Mouse (Mus musculus) CH12.LX (cell line): ENCODE data around the gene Qk. TPM values are rescaled to one million over a fixed set of nuclear protein-coding genes. Genes with fewer than 3 reads are reported as not detected.

Experiments
- DNase-seq: peaks from one replicate; pipeline ENCODE4 v3.0.0-alpha.2; 2013; ENCODE audit errors: extremely low read depth
- H3K27ac ChIP-seq: 2 replicates; pipeline ENCODE4 v1.5.1; 2012; ENCODE audit warnings: low read depth, mild to moderate bottlenecking, control low read depth, moderate library complexity; ENCODE audit not compliant: insufficient read depth
- H3K27me3 ChIP-seq: replicated peaks from 2 replicates; pipeline ENCODE3; 2012; ENCODE audit warnings: inconsistent platforms
- H3K36me3 ChIP-seq, 2 experiments: replicated peaks in 1 of 2; 2 replicates each; pipeline versions ENCODE3 to v1.6.1; 2012; ENCODE audit warnings: inconsistent platforms in 1 of 2, low read length in 1 of 2, mild to moderate bottlenecking in 1 of 2, mixed read lengths in 1 of 2, moderate library complexity in 1 of 2; ENCODE audit not compliant: control insufficient read depth in 1 of 2, insufficient read depth in 1 of 2
- H3K4me1 ChIP-seq, 2 experiments: 2 replicates each; pipeline ENCODE4 v1.6.1; 2012; ENCODE audit warnings: inconsistent platforms in 1 of 2, moderate library complexity in 1 of 2; ENCODE audit not compliant: insufficient read depth in 2 of 2, control insufficient read depth in 1 of 2
- H3K4me2 ChIP-seq: 2 replicates; pipeline ENCODE4 v1.6.1; 2012; ENCODE audit warnings: low read depth, mild to moderate bottlenecking, control low read depth; ENCODE audit not compliant: poor library complexity, insufficient read depth, severe bottlenecking
- H3K4me3 ChIP-seq, 3 experiments: fragments of 150-350 bp in 1 of 3; sonication (generic) in 1 of 3; replicated peaks in 1 of 3; 2 replicates each; pipeline versions ENCODE3 to v1.5.1; 2011 to 2012; ENCODE audit warnings: low read depth in 2 of 3, low read length in 2 of 3, mild to moderate bottlenecking in 2 of 3, moderate library complexity in 2 of 3, control low read depth in 1 of 3, improper control_type of control experiment in 1 of 3, inconsistent platforms in 1 of 3, mixed read lengths in 1 of 3; ENCODE audit not compliant: poor library complexity in 1 of 3
- H3K79me2 ChIP-seq: replicated peaks from 2 replicates; pipeline ENCODE4 v1.6.1; 2012; ENCODE audit warnings: mild to moderate bottlenecking, moderate library complexity; ENCODE audit not compliant: control insufficient read depth, poor library complexity, insufficient read depth, severe bottlenecking; ENCODE audit errors: extremely low read depth
- H3K9ac ChIP-seq: 2 replicates; pipeline ENCODE4 v1.6.1; 2012; ENCODE audit warnings: low read depth, mild to moderate bottlenecking, control low read depth, moderate library complexity; ENCODE audit not compliant: insufficient read depth
- H3K9me3 ChIP-seq: replicated peaks from 2 replicates; pipeline ENCODE3; 2012; ENCODE audit warnings: low read length, inconsistent platforms, mixed read lengths
- BHLHE40 ChIP-seq: IDR thresholded peaks from 2 replicates; pipeline ENCODE4 v1.6.1; 2011; ENCODE audit warnings: mild to moderate bottlenecking, low read depth, low read length, improper control_type of control experiment
- CHD1 ChIP-seq: IDR thresholded peaks from 2 replicates; pipeline ENCODE4 v1.6.1; 2012; ENCODE audit warnings: low read depth, low read length, improper control_type of control experiment, inconsistent platforms
- CHD2 ChIP-seq: IDR thresholded peaks from 2 replicates; pipeline ENCODE4 v1.6.1; 2011; ENCODE audit warnings: low read length, improper control_type of control experiment
- CTCF ChIP-seq, 2 experiments: IDR thresholded peaks in 1 of 2; conservative IDR thresholded peaks in 1 of 2; 2 replicates each; pipeline ENCODE4 v1.5.1; 2011 to 2012; ENCODE audit warnings: low read depth in 2 of 2, low read length in 2 of 2, improper control_type of control experiment in 1 of 2, inconsistent platforms in 1 of 2, mild to moderate bottlenecking in 1 of 2, moderate library complexity in 1 of 2
- E2F4 ChIP-seq: IDR thresholded peaks from 2 replicates; pipeline ENCODE4 v1.6.1; 2011; ENCODE audit warnings: low read depth, low read length, improper control_type of control experiment; ENCODE audit not compliant: insufficient replicate concordance
- ELF1 ChIP-seq: IDR thresholded peaks from 2 replicates; pipeline ENCODE4 v1.6.1; 2014; ENCODE audit warnings: low read depth, mild to moderate bottlenecking, inconsistent platforms, low read length, improper control_type of control experiment
- EP300 ChIP-seq: IDR thresholded peaks from 2 replicates; pipeline ENCODE4 v1.6.1; 2011; ENCODE audit warnings: low read length, improper control_type of control experiment
- ETS1 ChIP-seq: conservative IDR thresholded peaks from 2 replicates; pipeline ENCODE4 v1.6.1; 2012; ENCODE audit warnings: low read depth, mild to moderate bottlenecking, inconsistent platforms, low read length, improper control_type of control experiment, moderate library complexity
- HCFC1 ChIP-seq: IDR thresholded peaks from 2 replicates; pipeline ENCODE4 v1.6.1; 2012; ENCODE audit warnings: low read depth, mild to moderate bottlenecking, inconsistent platforms, low read length, improper control_type of control experiment
- KAT2A ChIP-seq: IDR thresholded peaks from 2 replicates; pipeline ENCODE4 v1.6.1; 2012; ENCODE audit warnings: low read length, improper control_type of control experiment, inconsistent platforms; ENCODE audit not compliant: insufficient replicate concordance
- MAFK ChIP-seq: IDR thresholded peaks from 2 replicates; pipeline ENCODE4 v1.6.1; 2011; ENCODE audit warnings: low read length, improper control_type of control experiment; ENCODE audit not compliant: insufficient replicate concordance
- MAX ChIP-seq: IDR thresholded peaks from 2 replicates; pipeline ENCODE4 v1.6.1; 2011; ENCODE audit warnings: low read length, improper control_type of control experiment
- MAZ ChIP-seq: IDR thresholded peaks from 2 replicates; pipeline ENCODE4 v1.6.1; 2012; ENCODE audit warnings: low read depth, mild to moderate bottlenecking, inconsistent platforms, low read length, improper control_type of control experiment, moderate library complexity
- MEF2A ChIP-seq: IDR thresholded peaks from 2 replicates; pipeline ENCODE4 v1.6.1; 2014; ENCODE audit warnings: low read depth, mild to moderate bottlenecking, inconsistent platforms, low read length, improper control_type of control experiment, borderline replicate concordance
- MXI1 ChIP-seq: IDR thresholded peaks from 2 replicates; pipeline ENCODE4 v1.6.1; 2011; ENCODE audit warnings: mild to moderate bottlenecking, low read depth, low read length, improper control_type of control experiment
- PAX5 ChIP-seq: IDR thresholded peaks from 2 replicates; pipeline ENCODE4 v1.6.1; 2012; ENCODE audit warnings: low read length, inconsistent platforms, mixed read lengths
- POLR2A ChIP-seq: IDR thresholded peaks from 2 replicates; pipeline ENCODE4 v1.6.1; 2011; ENCODE audit warnings: low read depth, mild to moderate bottlenecking, improper control_type of control experiment, low read length
- RAD21 ChIP-seq: IDR thresholded peaks from 2 replicates; pipeline ENCODE4 v1.6.1; 2011; ENCODE audit warnings: low read depth, mild to moderate bottlenecking, low read length, improper control_type of control experiment, moderate library complexity
- SIN3A ChIP-seq: IDR thresholded peaks from 2 replicates; pipeline ENCODE4 v1.6.1; 2012; ENCODE audit warnings: low read length, improper control_type of control experiment, inconsistent platforms
- SMC3 ChIP-seq: IDR thresholded peaks from 2 replicates; pipeline ENCODE4 v1.6.1; 2011; ENCODE audit warnings: low read depth, low read length, improper control_type of control experiment
- TCF12 ChIP-seq: IDR thresholded peaks from 2 replicates; pipeline ENCODE4 v1.6.1; 2014; ENCODE audit warnings: low read depth, mild to moderate bottlenecking, inconsistent platforms, low read length, improper control_type of control experiment
- UBTF ChIP-seq: IDR thresholded peaks from 2 replicates; pipeline ENCODE4 v1.6.1; 2012; ENCODE audit warnings: low read depth, mild to moderate bottlenecking, inconsistent platforms, low read length, improper control_type of control experiment, moderate library complexity
- USF1 ChIP-seq: IDR thresholded peaks from 2 replicates; pipeline ENCODE4 v1.6.1; 2014; ENCODE audit warnings: low read depth, mild to moderate bottlenecking, inconsistent platforms, low read length, improper control_type of control experiment
- ZC3H11A ChIP-seq: IDR thresholded peaks from 2 replicates; pipeline ENCODE4 v1.6.1; 2012; ENCODE audit warnings: low read depth, mild to moderate bottlenecking, inconsistent platforms, low read length, improper control_type of control experiment
- ZKSCAN1 ChIP-seq: IDR thresholded peaks from 2 replicates; pipeline ENCODE4 v1.6.1; 2012; ENCODE audit warnings: low read depth, inconsistent platforms, low read length, improper control_type of control experiment, borderline replicate concordance
- ZMIZ1 ChIP-seq: IDR thresholded peaks from 2 replicates; pipeline ENCODE4 v1.6.1; 2012; ENCODE audit warnings: low read depth, mild to moderate bottlenecking, inconsistent platforms, low read length, improper control_type of control experiment
- ZNF384 ChIP-seq: IDR thresholded peaks from 2 replicates; pipeline ENCODE4 v1.6.1; 2012; ENCODE audit warnings: low read depth, low read length, improper control_type of control experiment, inconsistent platforms
- dilution Hi-C: fragments of 300-500 bp; cut with MboI; formaldehyde crosslinking; loops from 2 replicates; pipeline ENCODE4 v1.14.3; 2020; ENCODE audit warnings: low sequenced_read_pairs; ENCODE audit not compliant: extremely low pct_unique_long_range_greater_than_20kb, extremely low pct_ligation_motif_present
- in situ Hi-C: fragments of 300-500 bp; cut with MboI; formaldehyde crosslinking; loops from 3 replicates; pipeline ENCODE4 v1.14.3; 2019; ENCODE audit warnings: low sequenced_read_pairs, low pct_ligation_motif_present, low pct_unique_long_range_greater_than_20kb, mixed read lengths
- polyA plus RNA-seq: library from polyadenylated mRNA; unstranded; fragments of >175 nt; gene quantifications from 2 replicates; pipeline ENCODE4 v1.2.1, GENCODE M21; 2012; ENCODE audit warnings: low read depth; ENCODE audit not compliant: insufficient read length
- total RNA-seq, 2 experiments: library from RNA; depleted of rRNA; stranded (reverse); fragments of 300-350 nt in 1 of 2; fragments of >200 nt in 1 of 2; gene quantifications; 2 replicates each; pipeline ENCODE4 v1.2.3; 2012 to 2014

The Qk gene
- total and polyA plus RNA-seq, 3 experiments = 22.2 to 51.4 (median 29.3) TPM

- in situ Hi-C loops (no loop called here), dilution Hi-C loops (no loop called here)
- no peaks in the 10 kb centered on the region for H3K4me1 ChIP-seq
- DNase-seq = no peak
- no peaks in the 10 kb centered on the region for H3K79me2 ChIP-seq
- no peak overlapping the region for H3K27ac ChIP-seq
- no peak overlapping the region for H3K4me2 ChIP-seq
- no peak overlapping the region for H3K9ac ChIP-seq
- H3K36me3 ChIP-seq = no peaks in the 10 kb centered on the region
- no peak overlapping the region for H3K4me3 ChIP-seq
- no peaks in the 10 kb centered on the region for H3K27me3 ChIP-seq
- no peak for TF ChIP-seq ZKSCAN1
- TF ChIP-seq SIN3A = no peak
- no peak for TF ChIP-seq CHD2
- no peak for TF ChIP-seq HCFC1
- no peak for TF ChIP-seq ETS1
- TF ChIP-seq, all 38 proteins: peak for 0
- no peaks in the 10 kb centered on the region for H3K9me3 ChIP-seq
These were observed 132.1 kb downstream of the Qk start for GRCm38 (mm10) chr17:10187431-10188020.

GRCm38 (mm10) chr17:10181761-10182160 lies 137.9 kb downstream of the Qk start:
- no peaks in the 10 kb centered on the region for H3K4me1 ChIP-seq
- in situ Hi-C loops = no loop called here

GRCm38 (mm10) chr17:10177096-10177495 lies 142.6 kb downstream of the Qk start:
- DNase-seq = no peak
- H3K9ac ChIP-seq = no peak overlapping the region
- no peak overlapping the region for H3K27ac ChIP-seq
- no peaks in the 10 kb centered on the region for H3K36me3 ChIP-seq
- dilution Hi-C loops = no loop called here
- H3K79me2 ChIP-seq = no peaks in the 10 kb centered on the region
- H3K4me2 ChIP-seq = no peak overlapping the region
- H3K4me3 ChIP-seq = no peak overlapping the region
- in situ Hi-C loops = no loop called here
- no peaks in the 10 kb centered on the region for H3K27me3 ChIP-seq
- H3K9me3 ChIP-seq = no peaks in the 10 kb centered on the region
- TF ChIP-seq MXI1 (no peak), ELF1 (no peak), MAX (no peak), KAT2A (no peak), MAZ (no peak), ZC3H11A (no peak), CTCF (conservative IDR thresholded peaks at IDR 0.05 in 1 of 2, IDR thresholded peaks at IDR 0.05 in 1 of 2; ENCODE audit: low read depth in 2 of 2, low read length in 2 of 2) (no peak), POLR2A (no peak), PAX5 (no peak), RAD21 (no peak), ZMIZ1 (no peak), SMC3 (no peak), CHD2 (no peak), TCF12 (no peak)
- no peaks in the 10 kb centered on the region for H3K4me1 ChIP-seq

More at GRCm38 (mm10) chr17:10181761-10182160, 137.9 kb downstream of the Qk start:
- dilution Hi-C loops = no loop called here
- H3K27ac ChIP-seq = no peak overlapping the region
- no peaks in the 10 kb centered on the region for H3K27me3 ChIP-seq
- no peak overlapping the region for H3K9ac ChIP-seq
- no peak overlapping the region for H3K4me2 ChIP-seq
- no peak for TF ChIP-seq UBTF
- TF ChIP-seq ZMIZ1 = no peak
- TF ChIP-seq SIN3A = no peak
- no peak for TF ChIP-seq BHLHE40
- TF ChIP-seq MXI1 = no peak
- TF ChIP-seq MAFK = no peak
- no peak for TF ChIP-seq HCFC1
- no peak for TF ChIP-seq ETS1
- TF ChIP-seq ELF1 = no peak
- TF ChIP-seq USF1 = no peak
- TF ChIP-seq CHD1 = no peak
- no peak for TF ChIP-seq KAT2A
- no peak for TF ChIP-seq ZKSCAN1
- no peak for TF ChIP-seq ZNF384
- TF ChIP-seq CTCF (conservative IDR thresholded peaks at IDR 0.05 in 1 of 2, IDR thresholded peaks at IDR 0.05 in 1 of 2; ENCODE audit: low read depth in 2 of 2, low read length in 2 of 2) = no peak
- TF ChIP-seq MEF2A = no peak
- no peak for TF ChIP-seq TCF12
- no peak for TF ChIP-seq EP300
- no peak for TF ChIP-seq E2F4
- no peaks in the 10 kb centered on the region for H3K79me2 ChIP-seq
- H3K4me3 ChIP-seq = no peak overlapping the region
- H3K9me3 ChIP-seq = no peaks in the 10 kb centered on the region
- H3K36me3 ChIP-seq = no peaks in the 10 kb centered on the region
- no peak for DNase-seq
